Mouse (Mus musculus): Measurements from ENCODE around the gene Ccl22. TPM values are rescaled to one million over a fixed set of nuclear protein-coding genes. Genes with fewer than 3 reads are reported as not detected.

Gene Ccl22
- total RNA-seq, 1 experiment from 2014 or later = 0.57 TPM

DNA sequence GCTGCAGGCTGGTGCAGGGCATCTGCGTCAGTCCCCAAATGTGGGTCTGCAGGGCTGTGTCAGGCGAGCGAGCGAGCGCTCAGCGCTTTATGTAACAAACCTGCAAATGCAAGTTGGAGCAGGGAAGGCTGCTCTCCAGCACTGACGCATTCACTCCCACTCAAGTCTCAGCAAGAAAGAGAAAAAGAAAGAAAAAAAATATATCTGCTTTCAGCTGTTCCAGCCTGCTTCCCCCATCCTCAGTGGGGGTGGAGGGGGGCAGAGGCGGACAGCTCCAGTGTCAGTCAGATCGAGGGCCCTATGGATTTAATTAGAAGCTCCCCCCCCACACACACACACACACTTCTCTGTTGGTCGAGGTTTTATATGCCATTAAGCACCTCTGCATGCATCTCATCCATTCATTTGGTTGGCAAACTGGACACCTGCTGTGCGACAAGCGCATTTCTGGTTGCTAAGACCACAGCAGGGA lies 28.3 kb downstream of the Ccl22 start:
- no peak for ATAC-seq (replicated peaks; ENCODE audit: insufficient number of reproducible peaks, low FRiP score, low TSS enrichment, poor library complexity, severe bottlenecking)

DNA sequence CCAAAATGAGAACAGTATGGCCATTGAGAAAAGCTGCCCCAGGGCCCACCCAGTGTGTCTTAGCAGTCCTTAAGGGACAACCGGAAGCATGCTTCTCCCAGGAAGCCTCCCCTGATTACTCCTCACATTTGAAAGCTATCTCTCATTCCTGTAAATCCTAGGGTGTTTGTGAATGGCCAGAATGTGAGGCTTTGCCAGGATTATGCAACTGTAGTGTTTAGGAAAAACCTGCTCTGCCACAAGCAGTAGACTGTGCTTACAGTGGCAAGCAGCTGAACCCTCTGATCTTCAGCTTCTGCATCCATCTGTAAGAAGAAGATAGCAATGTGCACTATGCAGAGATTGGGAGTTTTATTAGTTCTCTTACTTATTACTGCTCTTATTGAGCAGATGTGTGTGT lies 29.2 kb downstream of the Ccl22 start:
- ATAC-seq (replicated peaks; ENCODE audit: insufficient number of reproducible peaks, low FRiP score, low TSS enrichment, poor library complexity, severe bottlenecking) = no peak

DNA sequence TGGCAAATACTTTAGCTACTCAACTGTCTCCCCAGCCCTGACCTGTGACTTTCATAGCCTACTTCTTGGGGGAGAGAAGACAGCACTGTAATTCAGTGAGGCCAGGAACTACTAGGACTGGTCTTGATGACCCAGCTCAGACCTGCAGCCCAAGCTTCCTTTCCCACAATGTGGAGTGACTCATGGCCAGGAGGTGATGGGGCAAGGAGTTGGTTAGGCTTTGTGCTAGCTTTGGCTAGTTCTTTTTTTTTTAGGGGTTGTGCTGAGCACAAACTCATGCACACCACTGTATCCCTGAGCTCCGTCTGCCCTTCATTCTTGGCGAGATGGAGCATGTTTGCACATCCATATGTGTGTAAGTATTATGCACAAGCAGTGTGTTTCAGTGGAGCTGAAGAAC lies 31.0 kb downstream of the Ccl22 start:
- ATAC-seq (replicated peaks; ENCODE audit: insufficient number of reproducible peaks, low FRiP score, low TSS enrichment, poor library complexity, severe bottlenecking) = no peak

DNA sequence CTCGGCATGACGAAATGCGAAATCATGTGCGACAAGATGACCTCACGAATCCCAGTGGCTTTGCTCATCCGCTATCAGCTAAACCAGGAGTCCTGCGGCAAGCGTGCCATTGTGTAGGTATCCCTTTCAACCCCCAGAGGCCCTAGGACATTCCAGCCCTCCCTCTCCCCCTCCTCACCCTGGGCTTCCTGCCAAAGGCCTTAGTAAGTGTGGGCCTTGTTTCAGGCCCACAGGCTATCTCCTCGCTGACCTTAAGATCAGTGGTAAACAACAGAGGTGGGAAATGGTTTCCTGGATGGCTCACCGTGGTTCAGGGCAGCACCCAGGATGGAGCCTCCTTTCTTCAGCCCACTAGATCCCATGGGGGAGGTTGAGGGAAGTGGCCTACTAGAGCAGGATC lies 32.6 kb downstream of the Ccl22 start:
- no peak for ATAC-seq (replicated peaks; ENCODE audit: insufficient number of reproducible peaks, low FRiP score, low TSS enrichment, poor library complexity, severe bottlenecking)

DNA sequence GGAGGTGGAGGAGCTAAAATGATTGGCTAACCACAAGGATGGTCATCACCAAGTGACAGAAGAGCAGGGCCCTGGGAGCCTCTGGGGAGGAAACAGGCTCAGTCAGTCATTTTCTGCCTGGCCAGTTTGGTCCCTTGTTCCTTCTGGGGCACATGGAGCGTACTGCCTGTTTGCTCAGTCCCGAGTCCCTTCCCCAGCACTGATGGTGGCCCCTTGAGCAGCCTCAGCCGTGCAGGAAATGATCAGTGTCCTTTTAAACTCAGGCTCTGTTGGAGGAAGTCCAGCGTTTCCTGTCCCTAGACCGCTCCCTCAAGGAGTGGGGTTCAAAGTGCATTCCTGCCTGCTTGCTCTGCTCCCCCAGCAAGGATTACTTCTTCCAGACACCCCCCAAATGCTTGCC lies 33.1 kb downstream of the Ccl22 start:
- peak; percentile 32; the same call in 1 of the 2 replicates for ATAC-seq (replicated peaks; ENCODE audit: insufficient number of reproducible peaks, low FRiP score, low TSS enrichment, poor library complexity, severe bottlenecking)

DNA sequence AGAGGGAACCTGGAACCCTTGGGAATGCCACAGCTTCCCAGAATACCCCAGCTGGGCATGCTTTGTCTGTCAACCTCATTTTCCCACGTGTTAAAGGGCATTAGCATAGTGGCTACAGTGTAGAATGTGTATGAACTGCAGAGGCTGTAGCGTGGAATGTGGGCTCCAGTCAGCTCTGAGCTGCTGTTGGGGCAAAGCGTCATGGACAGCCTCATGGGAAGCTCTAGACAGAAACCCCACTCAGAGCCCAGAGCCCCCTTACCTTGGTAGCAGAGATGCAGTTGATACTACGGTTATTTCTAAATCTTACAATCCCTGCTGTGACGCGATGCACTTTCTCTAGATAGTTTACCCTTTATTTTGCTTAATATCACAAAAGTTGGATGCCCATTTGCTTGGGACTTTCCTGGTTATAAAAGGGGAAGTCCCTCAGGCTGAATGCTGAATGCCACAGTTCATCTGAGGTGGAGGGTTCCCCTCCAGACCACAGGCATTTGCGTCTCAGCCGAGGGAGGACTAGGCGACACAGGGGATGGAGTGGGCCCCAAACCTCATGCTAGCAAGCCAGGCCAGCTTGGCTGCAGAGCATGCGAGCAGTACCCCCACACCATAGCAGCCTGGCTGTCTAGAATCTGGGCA lies 33.6 kb downstream of the Ccl22 start:
- peak; percentile 44 for ATAC-seq (replicated peaks; ENCODE audit: insufficient number of reproducible peaks, low FRiP score, low TSS enrichment, poor library complexity, severe bottlenecking)

DNA sequence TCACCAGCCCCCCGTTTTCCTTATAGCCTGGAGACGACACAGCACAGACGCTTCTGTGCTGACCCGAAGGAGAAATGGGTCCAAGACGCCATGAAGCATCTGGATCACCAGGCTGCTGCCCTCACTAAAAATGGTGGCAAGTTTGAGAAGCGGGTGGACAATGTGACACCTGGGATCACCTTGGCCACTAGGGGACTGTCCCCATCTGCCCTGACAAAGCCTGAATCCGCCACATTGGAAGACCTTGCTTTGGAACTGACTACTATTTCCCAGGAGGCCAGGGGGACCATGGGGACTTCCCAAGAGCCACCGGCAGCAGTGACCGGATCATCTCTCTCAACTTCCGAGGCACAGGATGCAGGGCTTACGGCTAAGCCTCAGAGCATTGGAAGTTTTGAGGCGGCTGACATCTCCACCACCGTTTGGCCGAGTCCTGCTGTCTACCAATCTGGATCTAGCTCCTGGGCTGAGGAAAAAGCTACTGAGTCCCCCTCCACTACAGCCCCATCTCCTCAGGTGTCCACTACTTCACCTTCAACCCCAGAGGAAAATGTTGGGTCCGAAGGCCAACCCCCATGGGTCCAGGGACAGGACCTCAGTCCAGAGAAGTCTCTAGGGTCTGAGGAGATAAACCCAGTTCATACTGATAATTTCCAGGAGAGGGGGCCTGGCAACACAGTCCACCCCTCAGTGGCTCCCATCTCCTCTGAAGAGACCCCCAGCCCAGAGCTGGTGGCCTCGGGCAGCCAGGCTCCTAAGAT lies 34.3 kb downstream of the Ccl22 start:
- no peak for ATAC-seq (replicated peaks; ENCODE audit: insufficient number of reproducible peaks, low FRiP score, low TSS enrichment, poor library complexity, severe bottlenecking)

DNA sequence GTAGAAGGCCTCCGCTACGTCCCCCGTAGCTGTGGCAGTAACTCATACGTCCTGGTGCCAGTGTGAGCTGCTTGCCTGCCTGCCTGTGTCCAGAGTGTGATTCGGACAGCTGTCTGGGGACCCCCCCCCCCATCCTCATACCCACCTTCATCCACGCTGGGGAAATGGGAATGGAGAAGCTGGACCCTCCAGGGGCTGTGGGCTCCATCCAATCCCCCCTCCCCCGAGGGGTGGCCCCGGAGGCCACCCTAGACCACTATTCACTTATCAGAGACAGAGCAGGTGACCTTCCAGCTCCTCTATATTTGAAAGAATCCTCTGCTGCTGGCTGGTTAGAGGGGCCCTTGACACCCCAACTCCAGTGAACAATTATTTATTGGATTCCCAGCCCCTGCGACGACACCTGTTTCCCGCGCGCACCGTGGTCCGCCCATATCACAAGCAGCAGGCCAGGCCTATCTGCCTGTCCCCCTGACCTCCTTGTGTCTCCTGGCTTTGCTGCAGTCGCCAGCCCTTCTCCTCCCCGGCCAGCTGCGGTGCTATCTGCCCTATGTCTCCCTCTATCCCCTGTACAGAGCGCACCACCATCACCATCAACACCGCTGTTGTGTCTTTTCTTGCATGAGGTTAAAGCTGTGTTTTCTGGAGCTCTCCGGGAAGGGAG lies 35.2 kb downstream of the Ccl22 start:
- no peak for ATAC-seq (replicated peaks; ENCODE audit: insufficient number of reproducible peaks, low FRiP score, low TSS enrichment, poor library complexity, severe bottlenecking)

DNA sequence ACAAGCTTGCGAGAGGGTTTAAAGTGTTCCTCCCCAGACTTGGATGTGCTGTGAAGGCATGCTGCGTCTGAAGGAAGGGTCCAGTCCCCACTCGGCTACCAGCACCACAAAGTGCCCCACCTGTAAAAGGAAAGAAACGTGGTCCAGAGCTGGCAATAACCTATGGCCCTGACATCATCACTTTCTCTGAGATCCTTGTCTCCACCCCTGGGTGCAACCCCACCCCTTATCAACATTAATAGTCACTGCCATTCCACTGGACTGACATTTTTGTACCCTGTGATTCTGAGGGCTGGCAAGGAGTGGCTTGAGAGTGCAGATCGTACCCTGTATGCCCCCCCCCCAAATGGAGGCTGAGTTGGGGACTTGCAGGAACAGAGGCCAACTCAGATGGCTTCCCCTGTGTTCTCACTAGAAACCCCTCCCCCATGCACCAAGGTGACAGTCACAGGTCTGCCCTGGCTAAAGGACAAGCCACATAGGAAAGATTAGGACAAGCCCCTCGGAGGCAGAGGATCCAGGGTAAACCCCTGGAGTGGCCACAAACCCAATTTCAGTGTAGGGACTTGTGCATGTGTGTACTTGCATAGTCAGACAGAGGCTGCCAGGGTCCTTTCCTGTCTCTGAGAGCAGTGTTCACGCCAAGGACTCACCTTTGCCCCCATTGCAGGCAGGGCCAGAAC lies 35.9 kb downstream of the Ccl22 start:
- ATAC-seq (replicated peaks; ENCODE audit: insufficient number of reproducible peaks, low FRiP score, low TSS enrichment, poor library complexity, severe bottlenecking) = no peak

DNA sequence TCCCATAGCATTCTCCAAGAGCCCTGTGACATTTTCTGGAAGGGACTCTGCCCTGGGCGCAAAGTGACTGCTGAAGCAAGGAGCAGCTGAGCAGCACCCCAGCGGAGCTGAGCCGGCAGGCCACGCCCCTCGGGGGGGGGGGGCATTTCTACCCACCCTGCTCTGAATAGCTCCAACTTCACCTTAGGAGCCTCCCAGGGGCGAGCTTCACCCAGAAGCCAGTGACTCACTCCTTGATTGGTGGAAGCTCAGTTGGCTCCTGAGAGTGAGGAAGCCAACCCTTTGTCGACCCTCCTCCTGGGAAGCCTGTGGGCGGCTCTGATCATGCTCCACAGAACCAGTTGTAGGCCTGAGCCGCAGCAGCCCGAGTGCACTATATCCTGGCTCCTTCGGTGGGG lies 36.4 kb downstream of the Ccl22 start:
- ATAC-seq (replicated peaks; ENCODE audit: insufficient number of reproducible peaks, low FRiP score, low TSS enrichment, poor library complexity, severe bottlenecking) = no peak

DNA sequence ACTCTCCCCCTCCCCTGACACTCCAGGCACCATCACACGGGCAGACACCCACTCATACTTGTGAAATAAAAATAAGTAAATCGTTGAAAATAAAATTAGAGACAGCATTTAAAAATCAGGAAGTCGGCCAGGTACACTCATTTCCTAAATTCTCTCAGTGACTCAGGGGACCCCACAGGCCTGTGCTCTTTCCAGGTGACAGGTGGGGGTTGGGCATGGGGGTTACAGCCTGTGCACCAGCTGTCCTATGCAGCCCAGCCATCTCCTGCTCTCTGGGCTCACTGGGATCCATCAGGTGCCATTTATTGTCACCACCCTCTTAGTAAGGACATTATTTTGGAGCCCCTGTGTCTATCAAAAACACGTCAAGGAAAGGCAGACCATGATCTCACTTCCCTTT lies 38.5 kb downstream of the Ccl22 start:
- no peak for ATAC-seq (replicated peaks; ENCODE audit: insufficient number of reproducible peaks, low FRiP score, low TSS enrichment, poor library complexity, severe bottlenecking)

DNA sequence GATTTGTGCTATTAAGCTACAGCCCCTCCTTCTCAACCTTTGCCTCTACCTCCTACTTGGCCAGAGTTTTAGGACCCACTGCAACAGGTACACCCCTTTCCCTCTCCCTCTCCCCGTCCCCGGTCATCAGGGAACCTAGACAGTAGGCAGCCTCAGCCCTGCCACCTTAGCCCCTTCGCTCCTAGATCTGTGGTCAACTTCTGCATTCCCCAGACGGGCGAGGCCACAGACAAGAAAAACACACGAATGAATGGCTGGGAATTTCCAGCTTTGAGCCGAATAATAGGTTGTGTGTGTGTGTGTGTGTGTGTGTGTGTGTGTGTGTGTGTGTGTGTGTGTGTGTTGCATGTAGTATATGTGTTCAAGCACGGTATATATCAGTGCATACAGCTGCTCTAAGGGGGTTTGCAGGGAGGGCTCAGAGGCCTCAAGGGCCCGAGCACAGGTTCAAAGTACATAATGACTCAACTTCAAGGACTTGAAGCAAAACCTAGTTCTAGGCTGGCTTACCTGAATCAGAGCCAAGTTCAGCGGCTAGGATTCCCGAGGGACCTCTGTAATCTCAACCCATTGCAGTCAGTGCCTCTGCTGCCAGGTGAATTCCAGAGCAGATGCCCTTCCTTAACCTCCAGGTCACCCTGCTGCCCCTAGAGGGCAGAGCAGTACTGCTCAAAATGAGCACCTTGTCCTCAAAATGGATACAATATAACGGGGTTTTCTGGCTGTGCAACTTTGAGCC lies 40.0 kb downstream of the Ccl22 start:
- 0 out of 2 replicates have a peak, but pooled peaks have one; percentile 40 for ATAC-seq (replicated peaks; ENCODE audit: insufficient number of reproducible peaks, low FRiP score, low TSS enrichment, poor library complexity, severe bottlenecking)

DNA sequence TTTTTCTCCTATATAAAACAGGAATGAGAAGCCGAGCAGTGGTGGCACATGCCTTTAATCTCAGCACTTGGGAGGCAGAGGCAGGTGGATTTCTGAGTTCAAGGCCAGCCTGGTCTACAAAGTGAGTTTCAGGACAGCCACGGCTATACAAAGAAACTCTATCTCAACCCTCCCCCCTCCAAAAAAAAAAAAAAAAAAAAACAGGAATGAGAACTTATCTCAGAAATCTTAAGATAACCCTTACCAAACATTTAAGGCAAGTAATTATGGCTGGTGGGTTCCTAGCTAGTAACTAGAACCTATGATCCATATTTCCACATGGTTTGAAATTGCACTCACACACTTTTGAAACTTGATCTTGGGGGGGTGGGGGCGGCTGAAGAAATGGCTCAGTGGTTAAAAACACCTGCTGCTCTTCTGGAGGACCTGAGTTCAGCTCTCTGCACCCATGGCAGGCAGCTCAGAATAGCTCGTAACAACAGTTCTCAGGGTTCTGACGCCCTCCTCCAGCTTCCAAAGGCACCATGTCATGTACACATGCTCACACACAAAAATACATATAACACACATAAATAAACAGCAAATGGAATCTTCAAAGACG lies 40.7 kb downstream of the Ccl22 start:
- no peak for ATAC-seq (replicated peaks; ENCODE audit: insufficient number of reproducible peaks, low FRiP score, low TSS enrichment, poor library complexity, severe bottlenecking)

DNA sequence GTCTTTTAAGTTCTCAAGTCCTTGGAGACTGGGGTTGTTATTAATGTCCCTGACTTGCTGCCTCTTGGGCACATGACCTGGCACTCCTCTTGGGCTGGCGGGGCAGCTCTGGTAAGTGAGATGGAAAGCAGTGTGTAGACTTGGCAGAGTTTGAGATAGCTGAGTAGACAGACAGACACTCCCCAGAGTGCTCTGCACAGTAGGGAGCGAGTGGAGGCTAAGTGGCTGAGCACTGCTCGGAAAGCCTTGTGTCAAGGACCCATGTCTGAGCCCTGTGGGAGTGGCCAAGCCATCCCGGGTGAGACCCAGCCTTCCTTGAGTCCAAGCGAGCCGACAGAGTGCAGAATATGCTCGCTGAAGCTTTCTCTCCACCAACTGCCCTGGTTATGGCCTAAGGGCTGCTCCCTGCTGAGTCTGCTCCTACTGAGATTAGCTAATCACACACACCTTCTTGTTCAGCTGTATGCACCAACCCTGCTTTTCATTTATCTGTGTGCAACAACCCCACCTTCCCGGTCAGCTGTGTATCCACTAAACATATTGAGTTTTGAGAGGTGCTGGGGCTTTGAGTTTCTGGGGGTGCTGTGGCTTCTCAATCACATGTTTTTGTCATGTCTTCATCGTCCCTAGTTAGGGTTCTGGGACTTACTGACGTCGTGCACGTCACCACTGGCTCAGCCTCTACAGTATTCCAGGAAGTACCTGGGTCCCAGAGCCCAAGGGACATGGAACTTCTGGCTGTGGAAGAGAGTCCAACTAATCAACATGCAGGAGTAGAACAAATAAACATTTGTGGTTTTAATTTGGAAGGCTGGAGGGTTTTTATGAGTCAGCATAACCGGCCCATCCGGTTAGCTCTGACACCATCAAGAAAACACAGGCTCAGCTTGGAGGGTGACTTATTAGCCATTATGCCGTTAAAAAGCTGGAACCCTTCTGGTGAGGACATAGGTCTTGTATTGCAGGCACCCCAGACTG lies 42.4 kb downstream of the Ccl22 start:
- no peak for ATAC-seq (replicated peaks; ENCODE audit: insufficient number of reproducible peaks, low FRiP score, low TSS enrichment, poor library complexity, severe bottlenecking)

DNA sequence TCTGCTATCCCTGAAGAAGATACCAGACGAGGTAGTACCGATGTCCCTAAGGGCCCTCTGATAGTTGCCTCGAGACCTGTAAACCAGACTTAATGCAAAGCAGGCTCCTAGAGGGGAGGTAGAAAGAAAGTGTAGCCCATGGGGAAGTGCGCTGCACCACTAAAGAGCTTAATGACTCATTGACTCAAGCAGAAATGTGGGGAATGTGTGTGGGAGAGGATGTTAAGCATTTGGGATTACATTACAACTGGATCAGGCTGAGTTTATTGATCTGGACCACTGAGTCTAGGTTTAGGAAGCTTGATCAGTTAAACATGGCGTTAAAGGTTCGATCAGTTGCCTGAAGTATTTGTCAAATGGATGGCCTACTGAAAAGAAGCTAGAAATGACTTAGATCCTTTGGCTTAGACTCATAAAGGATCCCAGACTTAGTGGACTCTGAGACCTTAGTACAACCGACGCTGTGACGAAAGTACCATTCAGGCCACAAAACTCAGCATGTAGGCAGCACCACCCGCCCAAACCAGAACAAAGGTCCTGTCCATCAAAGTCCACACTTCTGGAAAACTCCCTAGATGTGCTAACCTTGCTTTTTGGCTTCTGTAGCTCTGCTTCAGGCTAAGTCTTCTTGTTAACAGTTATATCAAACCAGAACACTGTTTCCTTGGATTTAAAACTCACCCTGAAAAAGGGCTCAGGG lies 44.0 kb downstream of the Ccl22 start:
- ATAC-seq (replicated peaks; ENCODE audit: insufficient number of reproducible peaks, low FRiP score, low TSS enrichment, poor library complexity, severe bottlenecking) = no peak

DNA sequence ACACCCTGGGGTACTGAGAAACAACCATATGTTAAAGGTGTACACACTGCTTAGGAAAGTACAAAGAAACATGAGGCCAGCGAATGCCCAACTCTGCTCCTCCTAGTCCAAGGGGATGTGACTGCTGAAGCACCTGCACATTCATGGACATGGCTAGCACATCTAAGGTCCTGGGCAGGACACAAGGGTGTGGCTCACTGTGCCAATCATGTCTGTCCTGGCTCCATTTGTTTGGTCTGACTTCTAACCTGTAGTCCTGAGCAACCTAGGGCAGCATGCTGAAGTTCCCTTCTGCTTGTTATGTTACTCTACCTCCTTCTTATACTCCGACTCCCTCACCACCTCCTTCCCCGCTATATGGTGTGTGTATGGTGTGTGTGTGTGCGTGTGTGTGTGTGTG lies 49.0 kb downstream of the Ccl22 start:
- ATAC-seq (replicated peaks; ENCODE audit: insufficient number of reproducible peaks, low FRiP score, low TSS enrichment, poor library complexity, severe bottlenecking) = no peak

DNA sequence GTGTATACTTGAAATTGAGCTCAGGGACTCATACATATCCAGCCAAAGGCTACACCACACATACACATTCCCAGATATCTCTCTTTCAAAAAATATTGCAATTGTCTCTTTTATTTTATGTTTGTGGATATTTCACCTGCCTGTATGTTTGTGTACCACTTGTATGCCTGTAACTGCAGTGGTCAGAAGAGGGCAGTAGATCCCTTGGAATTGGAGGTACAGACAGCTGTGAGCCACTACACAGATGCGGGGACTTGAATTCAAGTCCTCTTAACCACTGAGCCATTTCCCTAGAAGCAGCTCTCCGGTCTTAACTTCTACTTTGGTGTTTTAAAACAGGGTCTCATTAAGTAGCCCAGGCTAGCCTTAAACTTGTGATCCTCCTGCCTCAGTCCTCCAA lies 49.4 kb downstream of the Ccl22 start:
- ATAC-seq (replicated peaks; ENCODE audit: insufficient number of reproducible peaks, low FRiP score, low TSS enrichment, poor library complexity, severe bottlenecking) = no peak

Measured in monocyte, adult 5-6 weeks (primary cell).